Mouse (Mus musculus) CH12.LX (cell line): ENCODE results near the gene Me1. TPM values are rescaled to one million over a fixed set of nuclear protein-coding genes. Genes with fewer than 3 reads are reported as not detected.
A peak's percentile ranks its signal among the peaks of the same experiment; 100 is the strongest.

ENCODE experiments used
- DNase-seq: peaks from one replicate; pipeline ENCODE4 v3.0.0-alpha.2; 2013; ENCODE audit errors: extremely low read depth
- H3K27ac ChIP-seq: 2 replicates; pipeline ENCODE4 v1.5.1; 2012; ENCODE audit warnings: low read depth, mild to moderate bottlenecking, control low read depth, moderate library complexity; ENCODE audit not compliant: insufficient read depth
- H3K27me3 ChIP-seq: replicated peaks from 2 replicates; pipeline ENCODE3; 2012; ENCODE audit warnings: inconsistent platforms
- H3K36me3 ChIP-seq, 2 experiments: replicated peaks in 1 of 2; 2 replicates each; pipeline versions ENCODE3 to v1.6.1; 2012; ENCODE audit warnings: inconsistent platforms in 1 of 2, low read length in 1 of 2, mild to moderate bottlenecking in 1 of 2, mixed read lengths in 1 of 2, moderate library complexity in 1 of 2; ENCODE audit not compliant: control insufficient read depth in 1 of 2, insufficient read depth in 1 of 2
- H3K4me1 ChIP-seq, 2 experiments: 2 replicates each; pipeline ENCODE4 v1.6.1; 2012; ENCODE audit warnings: inconsistent platforms in 1 of 2, moderate library complexity in 1 of 2; ENCODE audit not compliant: insufficient read depth in 2 of 2, control insufficient read depth in 1 of 2
- H3K4me2 ChIP-seq: 2 replicates; pipeline ENCODE4 v1.6.1; 2012; ENCODE audit warnings: low read depth, mild to moderate bottlenecking, control low read depth; ENCODE audit not compliant: poor library complexity, insufficient read depth, severe bottlenecking
- H3K4me3 ChIP-seq, 3 experiments: fragments of 150-350 bp in 1 of 3; sonication (generic) in 1 of 3; replicated peaks in 1 of 3; 2 replicates each; pipeline versions ENCODE3 to v1.5.1; 2011 to 2012; ENCODE audit warnings: low read depth in 2 of 3, low read length in 2 of 3, mild to moderate bottlenecking in 2 of 3, moderate library complexity in 2 of 3, control low read depth in 1 of 3, improper control_type of control experiment in 1 of 3, inconsistent platforms in 1 of 3, mixed read lengths in 1 of 3; ENCODE audit not compliant: poor library complexity in 1 of 3
- H3K79me2 ChIP-seq: replicated peaks from 2 replicates; pipeline ENCODE4 v1.6.1; 2012; ENCODE audit warnings: mild to moderate bottlenecking, moderate library complexity; ENCODE audit not compliant: control insufficient read depth, poor library complexity, insufficient read depth, severe bottlenecking; ENCODE audit errors: extremely low read depth
- H3K9ac ChIP-seq: 2 replicates; pipeline ENCODE4 v1.6.1; 2012; ENCODE audit warnings: low read depth, mild to moderate bottlenecking, control low read depth, moderate library complexity; ENCODE audit not compliant: insufficient read depth
- H3K9me3 ChIP-seq: replicated peaks from 2 replicates; pipeline ENCODE3; 2012; ENCODE audit warnings: low read length, inconsistent platforms, mixed read lengths
- BHLHE40 ChIP-seq: IDR thresholded peaks from 2 replicates; pipeline ENCODE4 v1.6.1; 2011; ENCODE audit warnings: mild to moderate bottlenecking, low read depth, low read length, improper control_type of control experiment
- CHD2 ChIP-seq: IDR thresholded peaks from 2 replicates; pipeline ENCODE4 v1.6.1; 2011; ENCODE audit warnings: low read length, improper control_type of control experiment
- E2F4 ChIP-seq: IDR thresholded peaks from 2 replicates; pipeline ENCODE4 v1.6.1; 2011; ENCODE audit warnings: low read depth, low read length, improper control_type of control experiment; ENCODE audit not compliant: insufficient replicate concordance
- ELF1 ChIP-seq: IDR thresholded peaks from 2 replicates; pipeline ENCODE4 v1.6.1; 2014; ENCODE audit warnings: low read depth, mild to moderate bottlenecking, inconsistent platforms, low read length, improper control_type of control experiment
- EP300 ChIP-seq: IDR thresholded peaks from 2 replicates; pipeline ENCODE4 v1.6.1; 2011; ENCODE audit warnings: low read length, improper control_type of control experiment
- ETS1 ChIP-seq: conservative IDR thresholded peaks from 2 replicates; pipeline ENCODE4 v1.6.1; 2012; ENCODE audit warnings: low read depth, mild to moderate bottlenecking, inconsistent platforms, low read length, improper control_type of control experiment, moderate library complexity
- GABPA ChIP-seq: IDR thresholded peaks from 2 replicates; pipeline ENCODE4 v1.6.1; 2012; ENCODE audit warnings: low read depth, low read length, improper control_type of control experiment, inconsistent platforms; ENCODE audit not compliant: insufficient replicate concordance
- HCFC1 ChIP-seq: IDR thresholded peaks from 2 replicates; pipeline ENCODE4 v1.6.1; 2012; ENCODE audit warnings: low read depth, mild to moderate bottlenecking, inconsistent platforms, low read length, improper control_type of control experiment
- IRF4 ChIP-seq: IDR thresholded peaks from 2 replicates; pipeline ENCODE4 v1.6.1; 2014; ENCODE audit warnings: low read depth, mild to moderate bottlenecking, inconsistent platforms, low read length, improper control_type of control experiment
- JUN ChIP-seq: IDR thresholded peaks from 2 replicates; pipeline ENCODE4 v1.6.1; 2011; ENCODE audit warnings: low read depth, mild to moderate bottlenecking, low read length, improper control_type of control experiment, moderate library complexity; ENCODE audit not compliant: insufficient read depth
- MAX ChIP-seq: IDR thresholded peaks from 2 replicates; pipeline ENCODE4 v1.6.1; 2011; ENCODE audit warnings: low read length, improper control_type of control experiment
- MAZ ChIP-seq: IDR thresholded peaks from 2 replicates; pipeline ENCODE4 v1.6.1; 2012; ENCODE audit warnings: low read depth, mild to moderate bottlenecking, inconsistent platforms, low read length, improper control_type of control experiment, moderate library complexity
- MEF2A ChIP-seq: IDR thresholded peaks from 2 replicates; pipeline ENCODE4 v1.6.1; 2014; ENCODE audit warnings: low read depth, mild to moderate bottlenecking, inconsistent platforms, low read length, improper control_type of control experiment, borderline replicate concordance
- MXI1 ChIP-seq: IDR thresholded peaks from 2 replicates; pipeline ENCODE4 v1.6.1; 2011; ENCODE audit warnings: mild to moderate bottlenecking, low read depth, low read length, improper control_type of control experiment
- NELFE ChIP-seq: IDR thresholded peaks from 2 replicates; pipeline ENCODE4 v1.6.1; 2011; ENCODE audit warnings: low read depth, low read length, improper control_type of control experiment
- POLR2AphosphoS2 ChIP-seq: IDR thresholded peaks from 2 replicates; pipeline ENCODE4 v1.6.1; 2011; ENCODE audit warnings: low read depth, low read length, improper control_type of control experiment
- RAD21 ChIP-seq: IDR thresholded peaks from 2 replicates; pipeline ENCODE4 v1.6.1; 2011; ENCODE audit warnings: low read depth, mild to moderate bottlenecking, low read length, improper control_type of control experiment, moderate library complexity
- RCOR1 ChIP-seq: conservative IDR thresholded peaks from 2 replicates; pipeline ENCODE4 v1.6.1; 2012; ENCODE audit warnings: low read depth, mild to moderate bottlenecking, inconsistent platforms, low read length, improper control_type of control experiment
- SMC3 ChIP-seq: IDR thresholded peaks from 2 replicates; pipeline ENCODE4 v1.6.1; 2011; ENCODE audit warnings: low read depth, low read length, improper control_type of control experiment
- TBP ChIP-seq: conservative IDR thresholded peaks from 2 replicates; pipeline ENCODE4 v1.6.1; 2011; ENCODE audit warnings: low read depth, low read length, improper control_type of control experiment
- ZC3H11A ChIP-seq: IDR thresholded peaks from 2 replicates; pipeline ENCODE4 v1.6.1; 2012; ENCODE audit warnings: low read depth, mild to moderate bottlenecking, inconsistent platforms, low read length, improper control_type of control experiment
- ZKSCAN1 ChIP-seq: IDR thresholded peaks from 2 replicates; pipeline ENCODE4 v1.6.1; 2012; ENCODE audit warnings: low read depth, inconsistent platforms, low read length, improper control_type of control experiment, borderline replicate concordance
- ZMIZ1 ChIP-seq: IDR thresholded peaks from 2 replicates; pipeline ENCODE4 v1.6.1; 2012; ENCODE audit warnings: low read depth, mild to moderate bottlenecking, inconsistent platforms, low read length, improper control_type of control experiment
- ZNF384 ChIP-seq: IDR thresholded peaks from 2 replicates; pipeline ENCODE4 v1.6.1; 2012; ENCODE audit warnings: low read depth, low read length, improper control_type of control experiment, inconsistent platforms
- dilution Hi-C: fragments of 300-500 bp; cut with MboI; formaldehyde crosslinking; loops from 2 replicates; pipeline ENCODE4 v1.14.3; 2020; ENCODE audit warnings: low sequenced_read_pairs; ENCODE audit not compliant: extremely low pct_unique_long_range_greater_than_20kb, extremely low pct_ligation_motif_present
- in situ Hi-C: fragments of 300-500 bp; cut with MboI; formaldehyde crosslinking; loops from 3 replicates; pipeline ENCODE4 v1.14.3; 2019; ENCODE audit warnings: low sequenced_read_pairs, low pct_ligation_motif_present, low pct_unique_long_range_greater_than_20kb, mixed read lengths
- polyA plus RNA-seq: library from polyadenylated mRNA; unstranded; fragments of >175 nt; gene quantifications from 2 replicates; pipeline ENCODE4 v1.2.1, GENCODE M21; 2012; ENCODE audit warnings: low read depth; ENCODE audit not compliant: insufficient read length
- total RNA-seq, 2 experiments: library from RNA; depleted of rRNA; stranded (reverse); fragments of 300-350 nt in 1 of 2; fragments of >200 nt in 1 of 2; gene quantifications; 2 replicates each; pipeline ENCODE4 v1.2.3; 2012 to 2014

Gene Me1
- total and polyA plus RNA-seq, 3 experiments, result 9.4 to 39.9 (median 16.7) TPM

DNA sequence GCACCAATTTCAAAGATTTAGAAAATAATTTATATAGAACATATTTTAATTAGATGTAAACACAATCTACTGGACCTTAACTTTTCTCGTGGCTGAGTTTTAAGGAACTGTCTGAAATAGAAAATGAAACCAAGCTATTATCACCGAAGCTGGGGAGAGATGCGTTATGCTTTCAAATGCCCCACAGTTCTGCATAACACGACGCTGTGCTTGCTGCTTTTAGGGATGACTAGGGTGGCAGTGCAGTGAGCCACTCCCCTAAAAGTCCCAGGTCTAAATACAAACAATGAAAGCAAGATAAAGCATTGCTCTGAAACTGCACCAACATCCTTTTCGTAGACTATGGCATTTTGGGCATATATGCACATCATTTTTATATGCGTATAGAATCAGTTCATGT lies 64.6 kb downstream of the Me1 start:
- in situ Hi-C loops, result no loop called here
- peaks cover 0 to 15% of the 10 kb centered on the region in 2 experiments for H3K36me3 ChIP-seq
- no peak overlapping the region for H3K4me3 ChIP-seq
- dilution Hi-C loops, result no loop called here
- peak; percentile 78 for DNase-seq
- H3K4me1 ChIP-seq, result peaks cover 11 to 56% of the 10 kb centered on the region in 2 experiments
- no peak overlapping the region for H3K9ac ChIP-seq
- peak overlapping the region; percentile 71; the same call in 1 of the 2 replicates for H3K4me2 ChIP-seq
- H3K9me3 ChIP-seq, result peaks cover 3% of the 10 kb centered on the region
- TF ChIP-seq HCFC1 (no peak), ETS1 (peak; percentile 65; the same call in 1 of the 2 replicates), IRF4 (peak; percentile 79; the same call in 1 of the 2 replicates), NELFE (no peak), TBP (0 out of 2 replicates have a peak, but pooled peaks have one; percentile 38)
- no peak overlapping the region for H3K27ac ChIP-seq
- no peaks in the 10 kb centered on the region for H3K79me2 ChIP-seq
- no peaks in the 10 kb centered on the region for H3K27me3 ChIP-seq

DNA sequence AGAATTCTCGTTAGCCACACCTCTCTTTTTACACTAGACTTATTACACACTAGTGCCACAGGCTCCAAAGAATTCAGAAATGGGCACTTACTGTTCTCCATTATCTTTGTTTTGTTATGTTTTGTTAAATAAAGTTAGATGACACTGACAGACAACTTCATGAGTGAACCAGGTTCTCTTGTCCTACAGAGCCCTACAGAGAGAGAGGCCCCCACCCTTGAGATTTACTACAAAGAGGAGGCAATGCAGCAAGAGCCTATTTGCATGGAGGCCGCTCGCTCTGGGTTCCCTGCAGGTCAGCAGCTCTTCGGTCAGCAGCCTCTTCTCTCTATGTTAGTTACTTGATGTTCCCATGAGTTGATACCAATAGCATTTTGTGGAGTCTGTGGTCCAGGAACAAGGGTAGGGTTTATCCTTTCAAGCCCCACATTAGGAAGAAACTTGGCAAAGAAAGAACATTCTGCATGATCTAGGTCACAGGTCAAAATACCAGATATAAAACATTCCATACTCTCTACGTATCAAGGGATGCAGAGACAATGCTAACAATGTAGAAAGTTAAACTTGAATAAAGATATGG lies 65.3 kb downstream of the Me1 start:
- H3K4me2 ChIP-seq, result peak overlapping the region; percentile 96

More for the DNA sequence above, 65.3 kb downstream of the Me1 start:
- Histone ChIP-seq H3K9ac (peak overlapping the region; percentile 56; the same call in 1 of the 2 replicates), H3K36me3 (peaks cover 0 to 15% of the 10 kb centered on the region in 2 experiments), H3K79me2 (no peaks in the 10 kb centered on the region), H3K4me1 (peaks cover 11 to 63% of the 10 kb centered on the region in 2 experiments), H3K9me3 (peaks cover 3% of the 10 kb centered on the region), H3K27me3 (no peaks in the 10 kb centered on the region), H3K27ac (peak overlapping the region; percentile 40; the same call in 1 of the 2 replicates), H3K4me3 (peak overlapping the region in 1 of 3 experiments; percentile 16)
- dilution Hi-C loops, result no loop called here
- in situ Hi-C loops, result no loop called here
- TF ChIP-seq SMC3, result no peak
- TF ChIP-seq MXI1, result no peak
- TF ChIP-seq RAD21, result no peak
- no peak for TF ChIP-seq E2F4
- no peak for TF ChIP-seq ZKSCAN1
- TF ChIP-seq IRF4, result peak; percentile 47
- TF ChIP-seq CHD2, result no peak
- no peak for TF ChIP-seq NELFE
- TF ChIP-seq MAZ, result peak; percentile 95
- no peak for TF ChIP-seq HCFC1
- TF ChIP-seq ELF1, result no peak
- TF ChIP-seq JUN, result no peak
- TF ChIP-seq RCOR1, result no peak
- TF ChIP-seq GABPA, result no peak
- TF ChIP-seq BHLHE40, result 0 out of 2 replicates have a peak, but pooled peaks have one; percentile 5
- TF ChIP-seq ZC3H11A, result no peak
- no peak for TF ChIP-seq MAX
- no peak for TF ChIP-seq POLR2AphosphoS2
- no peak for TF ChIP-seq TBP
- TF ChIP-seq ZMIZ1, result no peak
- TF ChIP-seq MEF2A, result 0 out of 2 replicates have a peak, but pooled peaks have one; percentile 27
- 0 out of 2 replicates have a peak, but pooled peaks have one; percentile 14 for TF ChIP-seq EP300
- no peak for TF ChIP-seq ZNF384
- DNase-seq, result peak; percentile 34
